Mouse (Mus musculus) c-Kit-positive CD71-positive TER-119-negative erythroid progenitor cells, embryonic 14.5 days (primary cell): ENCODE results near the gene Zfp865.
"Not testable (repeated sequence)": the region's sequence is repeated elsewhere in the genome, so short reads cannot be mapped to it uniquely, and the experiment has no call there.

Experiments
- DNase-seq: peaks from one replicate; pipeline ENCODE4 v3.0.0-alpha.2; 2013; ENCODE audit warnings: low read depth

Gene Zfp865

DNA sequence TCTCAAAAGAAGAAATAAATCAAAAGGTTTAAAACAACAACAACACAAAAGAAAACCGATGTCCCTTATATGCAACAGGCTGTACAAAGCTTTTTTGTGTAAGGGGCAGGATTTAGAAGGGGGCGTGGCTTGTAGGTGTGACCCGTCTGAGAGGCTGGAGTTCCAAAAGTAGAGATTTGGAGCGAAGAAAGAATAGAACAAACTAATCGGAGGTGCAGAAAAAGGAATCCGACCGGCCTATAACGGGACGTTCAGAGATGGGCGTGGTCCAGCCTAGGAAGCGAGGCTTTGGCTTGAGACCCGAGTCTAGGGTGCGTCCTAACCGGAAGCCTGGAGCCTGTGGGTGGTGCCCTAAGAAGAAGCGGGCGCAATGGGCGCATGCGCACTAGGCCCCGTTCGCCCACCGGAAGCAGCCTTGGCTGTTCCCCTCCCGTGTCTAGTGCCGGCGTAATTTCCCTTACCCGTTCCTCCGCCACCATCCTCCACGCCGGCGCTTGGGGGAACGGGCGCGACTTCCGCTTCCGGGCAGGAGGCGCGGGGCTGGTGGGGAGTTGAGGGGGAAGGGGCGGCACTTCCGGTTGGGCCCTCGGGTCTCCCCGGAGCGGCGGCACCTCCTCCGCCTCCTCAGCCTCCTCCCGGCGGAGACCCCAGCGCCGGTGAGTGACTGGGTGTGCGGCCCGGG, at the start of gene Zfp865, which contains the start of gene Ccdc106:
Gene Zfp865 (plus strand): TSS at position 377 of the 682 bp plus-strand sequence.
Gene Ccdc106 (plus strand): TSS at position 554 of the 682 bp plus-strand sequence.
- peak; percentile 97 for DNase-seq

DNA sequence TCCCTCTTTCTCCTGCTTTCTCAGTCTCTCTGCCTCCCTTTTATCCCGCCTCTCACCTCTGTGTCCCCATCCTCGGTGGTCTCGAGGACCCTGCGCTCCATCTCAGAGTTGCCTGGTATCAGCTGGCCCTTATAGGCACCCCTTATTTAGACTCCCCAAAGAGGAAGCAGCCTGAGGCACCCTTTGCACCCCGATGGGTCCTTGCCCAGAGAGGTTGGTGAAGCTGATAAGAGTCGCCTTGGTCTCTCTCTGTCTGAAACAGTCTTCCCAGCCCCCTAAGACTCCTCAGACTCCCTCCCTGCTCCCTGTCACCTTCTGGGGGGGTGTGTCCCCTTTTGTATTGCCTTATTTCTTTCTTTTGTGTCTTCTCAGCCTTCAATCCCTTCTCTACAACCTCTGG, 49.1 kb upstream of the Zfp865 start, which contains the start of gene Sbk3:
Gene Sbk3 (minus strand): TSS at position 101 of the 400 bp plus-strand sequence.
- no peak for DNase-seq

DNA sequence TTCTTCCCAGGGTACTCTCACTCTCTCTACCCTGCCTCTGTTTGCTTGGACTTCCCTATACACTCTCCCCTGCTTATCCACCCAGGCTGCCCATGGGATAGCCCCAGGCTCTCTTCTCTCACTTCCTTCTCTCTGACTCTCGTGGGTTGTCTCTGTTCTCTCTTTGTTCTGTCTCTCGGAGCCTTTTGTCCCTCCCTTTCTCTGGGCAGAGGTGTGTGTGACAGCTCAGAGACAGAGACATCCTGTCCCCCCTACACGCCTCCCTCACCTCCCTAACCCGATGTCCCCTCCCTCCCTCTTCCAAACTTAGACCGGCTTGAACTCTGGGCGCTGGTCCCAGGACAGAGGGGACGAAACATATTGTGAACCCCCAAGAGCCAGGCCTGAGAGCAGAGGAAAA, 48.5 kb upstream of the Zfp865 start:
- no peak for DNase-seq

DNA sequence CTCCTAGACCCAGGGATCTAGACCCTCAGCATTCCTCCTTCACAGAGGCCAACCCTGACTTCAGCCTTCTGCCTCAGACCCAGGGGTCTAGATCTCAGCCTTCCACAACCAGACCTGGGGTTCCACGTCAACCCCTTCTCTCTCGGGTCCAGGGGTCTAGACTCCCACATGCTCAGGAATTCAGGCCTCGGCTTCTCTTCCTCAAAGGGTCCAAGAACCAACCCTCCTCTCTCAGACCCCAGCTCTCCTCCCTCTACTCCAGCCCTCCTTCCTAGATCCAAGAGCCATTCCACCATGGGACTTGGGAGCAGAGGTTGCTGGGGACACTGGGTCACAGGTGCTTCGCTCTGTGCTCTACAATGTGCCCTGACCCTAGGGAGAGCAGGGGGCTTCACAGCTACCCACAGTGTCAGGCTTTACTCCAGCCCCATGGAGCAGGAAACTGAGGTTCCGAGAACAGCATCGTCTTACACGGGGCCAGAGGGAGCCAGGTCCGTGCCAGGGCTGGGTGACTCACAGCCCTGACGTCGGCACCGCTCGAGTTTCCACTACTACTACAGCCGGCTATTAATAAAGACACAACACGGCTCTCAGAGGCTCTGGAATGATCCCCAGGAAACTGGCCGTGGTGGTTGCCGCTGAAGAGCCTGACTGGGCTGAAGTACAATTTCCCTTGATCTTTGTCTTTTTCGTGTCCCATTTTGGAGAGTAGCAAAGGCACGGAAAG, 47.7 kb upstream of the Zfp865 start:
- DNase-seq, result no peak

DNA sequence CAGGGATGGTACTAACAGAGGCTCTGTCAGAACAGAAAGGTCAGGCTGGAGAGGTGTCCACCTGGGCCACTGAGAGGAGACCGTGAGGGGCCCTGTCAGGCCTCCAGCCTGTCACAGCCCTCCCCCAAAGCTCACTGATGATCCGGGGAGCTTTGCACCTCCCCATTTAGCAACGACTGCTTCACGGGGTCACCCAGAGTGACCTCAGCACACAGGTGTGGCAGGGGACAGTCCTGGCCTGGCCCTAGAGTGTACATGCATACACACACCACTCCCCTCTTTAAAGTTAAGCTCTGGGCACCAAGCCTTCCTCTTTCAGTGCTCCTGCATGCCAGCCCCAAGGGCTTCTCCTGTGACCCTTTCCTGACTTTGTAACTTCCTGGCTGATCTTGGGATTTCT, 44.7 kb upstream of the Zfp865 start:
- DNase-seq, result no peak

DNA sequence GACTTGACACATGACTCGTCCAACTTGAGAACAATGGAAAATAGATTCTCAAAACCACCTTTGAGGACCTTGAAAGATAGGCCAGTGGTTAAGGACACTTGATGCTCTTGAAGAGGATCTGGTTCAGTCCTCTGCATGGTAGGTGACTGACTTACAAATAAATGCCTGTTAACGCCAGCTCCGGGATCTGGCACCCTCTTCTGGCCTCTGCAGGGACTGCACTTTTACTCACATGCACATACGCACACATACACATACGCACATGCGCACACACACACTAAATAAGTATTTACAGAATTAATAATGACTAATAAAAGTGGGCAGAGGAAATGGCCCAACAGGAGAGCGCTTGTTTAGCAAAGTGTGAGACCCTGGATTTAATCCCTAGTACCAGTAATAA, 43.3 kb upstream of the Zfp865 start:
- no peak for DNase-seq

DNA sequence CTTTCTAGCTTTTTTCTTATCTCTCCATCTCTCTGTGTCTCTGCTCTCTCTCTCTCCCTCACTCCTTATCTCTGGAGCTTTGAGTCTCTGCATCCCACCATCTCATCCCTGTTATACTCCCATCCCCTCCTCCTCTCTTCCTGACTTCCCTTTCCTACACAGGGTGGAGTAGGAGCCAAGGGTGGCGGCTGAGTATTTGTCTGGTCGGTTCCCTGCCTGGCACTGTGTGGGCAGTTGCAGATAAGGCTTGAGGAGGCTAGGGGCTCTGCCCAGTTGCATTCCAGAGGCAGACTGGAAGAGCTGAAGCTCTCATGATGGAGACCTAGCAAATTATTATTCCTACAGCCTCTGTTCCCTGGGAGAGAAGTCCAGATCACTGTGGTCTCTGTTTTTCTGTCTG, 31.9 kb upstream of the Zfp865 start:
- no peak for DNase-seq

DNA sequence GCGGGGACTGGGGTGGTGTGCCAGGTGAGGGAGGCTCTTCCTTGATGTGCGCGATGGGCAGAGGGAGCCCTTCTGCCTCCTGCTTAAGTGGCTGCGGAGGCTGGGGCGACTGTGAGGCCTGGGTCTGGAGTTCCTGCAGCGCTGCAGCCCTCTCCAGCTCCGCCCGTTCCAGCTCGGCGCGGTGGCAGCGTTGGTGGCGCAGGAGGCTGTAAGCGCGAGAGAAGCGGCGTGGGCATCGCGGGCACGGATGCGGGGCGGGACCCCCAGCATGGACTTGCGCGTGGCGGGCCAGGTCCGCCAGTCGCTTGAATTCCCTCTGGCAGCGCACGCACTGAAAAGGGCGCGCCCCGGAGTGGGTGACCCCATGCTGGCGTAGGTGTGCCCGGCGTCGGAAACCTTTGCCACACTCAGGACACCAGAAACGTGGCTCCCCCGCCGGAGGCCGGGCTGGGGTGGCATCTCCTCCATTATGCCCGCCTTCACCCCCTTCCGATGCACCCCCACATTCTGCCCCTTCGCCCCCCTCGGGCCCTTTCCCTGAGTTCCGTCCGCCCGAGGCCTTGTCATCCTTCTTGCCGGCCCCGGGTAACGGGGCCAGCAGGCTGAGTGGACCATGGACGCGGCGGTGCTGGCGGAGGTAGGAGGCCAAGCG, 26.7 kb upstream of the Zfp865 start:
- no peak for DNase-seq

DNA sequence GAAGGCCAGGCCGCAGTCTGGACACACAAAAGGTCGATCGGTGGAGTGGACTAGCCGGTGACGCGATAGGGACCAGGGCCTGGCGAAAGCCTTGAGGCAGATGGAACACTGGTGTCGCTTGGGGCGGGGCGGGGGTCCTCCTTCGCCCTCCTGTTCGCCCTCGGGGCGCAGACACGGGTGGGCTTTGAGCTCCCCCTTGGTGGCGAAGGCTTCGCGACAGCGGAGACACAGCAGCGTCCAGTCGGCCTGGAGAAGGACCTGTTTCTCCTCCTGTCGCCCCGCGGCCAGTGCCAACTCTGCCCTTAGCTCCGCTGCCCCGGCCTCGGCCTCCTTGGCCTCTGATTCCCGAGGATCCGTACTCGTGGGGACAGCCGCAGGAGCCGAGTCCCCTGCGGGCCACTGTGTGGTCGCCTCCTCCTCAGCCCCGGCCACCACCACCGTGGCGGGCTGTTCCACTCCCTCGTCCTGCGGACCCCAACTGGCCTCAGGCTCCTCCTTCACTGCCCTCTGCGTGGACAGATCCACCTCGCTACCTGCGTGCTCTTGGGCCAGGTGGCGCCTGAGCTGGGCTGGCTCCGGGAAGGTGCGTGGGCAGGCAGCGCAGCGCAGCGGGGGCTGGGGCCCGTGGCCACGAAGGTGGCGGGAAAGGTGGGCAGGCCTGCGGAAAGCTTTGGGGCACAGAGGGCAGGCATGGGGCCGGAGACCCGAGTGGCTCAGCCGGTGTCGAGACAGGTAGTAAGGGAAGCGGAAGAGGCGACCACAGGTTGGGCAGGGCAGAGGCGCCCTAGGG, 26.0 kb upstream of the Zfp865 start:
- DNase-seq, result no peak

DNA sequence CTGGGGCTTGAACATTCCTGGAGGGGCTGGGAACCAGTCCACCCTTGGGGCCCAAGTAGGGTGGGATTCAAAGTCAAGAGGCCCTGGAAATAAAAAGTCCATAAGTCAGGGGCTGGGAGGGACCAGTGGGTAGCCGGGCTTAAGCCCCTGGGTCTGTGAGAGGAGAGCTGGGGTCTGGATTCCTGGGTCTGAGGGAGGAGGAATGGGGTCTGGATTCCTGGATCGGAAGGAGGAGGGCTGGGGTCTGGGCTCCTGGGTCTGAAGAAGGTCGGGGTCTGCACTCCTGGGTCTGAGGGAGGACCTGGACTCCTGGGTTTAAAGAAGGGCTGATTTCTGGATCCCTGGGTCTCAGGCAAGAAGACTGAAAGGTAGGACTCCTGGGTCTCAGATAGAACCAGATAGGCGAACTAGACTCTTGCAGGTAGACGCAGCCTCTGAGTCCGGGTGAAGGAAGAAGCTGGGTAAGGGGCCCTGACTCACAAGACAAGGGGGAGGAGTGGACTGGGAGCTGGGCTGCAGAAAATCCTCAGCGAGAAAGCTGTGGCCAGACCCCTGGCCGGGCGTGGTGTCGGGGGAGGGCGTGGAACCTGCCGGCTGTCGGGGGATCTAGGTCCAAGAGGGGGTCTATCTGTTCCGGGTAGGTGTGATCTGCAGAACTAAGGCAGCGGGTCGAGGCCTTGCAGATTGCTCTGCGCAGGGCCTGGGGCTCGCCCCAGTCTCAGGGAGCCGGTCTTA, 24.7 kb upstream of the Zfp865 start:
- DNase-seq, result no peak

DNA sequence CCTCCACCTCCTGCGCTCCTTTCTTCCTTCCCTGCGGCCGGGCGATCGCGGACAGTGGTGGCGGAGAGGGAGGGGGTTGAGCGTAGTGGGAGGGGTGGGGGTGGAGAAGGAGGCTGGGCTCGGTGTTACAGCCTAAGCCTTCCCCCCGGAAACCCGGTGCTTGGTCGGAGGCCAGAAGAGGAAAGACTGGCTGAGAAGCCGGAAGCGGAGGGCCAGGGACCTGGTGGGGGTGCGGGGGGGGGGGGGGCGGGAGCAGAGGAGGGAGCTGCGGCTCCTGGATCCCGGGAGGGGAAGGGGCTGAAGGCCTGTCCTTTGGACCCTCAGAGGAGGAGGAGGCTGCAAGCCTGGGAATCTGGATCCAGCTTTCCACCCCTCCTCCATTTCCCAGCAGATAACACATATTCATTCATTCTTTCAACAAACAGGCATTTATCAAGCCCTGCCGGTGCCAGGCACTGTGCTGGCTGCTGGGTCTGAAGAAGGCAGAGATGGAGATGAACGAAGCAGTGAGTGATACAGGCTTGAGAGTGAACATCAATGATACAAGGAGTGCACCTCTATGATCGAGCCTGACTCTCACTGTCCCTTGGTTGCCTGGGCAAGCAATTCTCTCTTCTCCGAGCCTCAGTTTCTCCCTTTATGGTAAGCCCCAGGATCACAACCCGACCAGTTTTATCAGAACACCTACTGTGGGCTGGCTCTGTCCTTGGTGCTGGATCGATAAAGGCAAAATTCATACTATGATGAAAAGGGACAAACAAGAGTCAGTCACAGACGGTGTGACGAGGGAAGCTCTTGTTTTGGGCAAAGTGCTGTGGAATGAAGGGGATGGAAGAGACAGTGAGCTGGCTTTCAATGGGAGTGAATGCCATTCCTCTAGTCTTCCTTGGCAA, 23.9 kb upstream of the Zfp865 start, which contains the start of gene Zfp579:
Gene Zfp579 (minus strand): TSS at position 156 of the 893 bp plus-strand sequence.
- no peak for DNase-seq

DNA sequence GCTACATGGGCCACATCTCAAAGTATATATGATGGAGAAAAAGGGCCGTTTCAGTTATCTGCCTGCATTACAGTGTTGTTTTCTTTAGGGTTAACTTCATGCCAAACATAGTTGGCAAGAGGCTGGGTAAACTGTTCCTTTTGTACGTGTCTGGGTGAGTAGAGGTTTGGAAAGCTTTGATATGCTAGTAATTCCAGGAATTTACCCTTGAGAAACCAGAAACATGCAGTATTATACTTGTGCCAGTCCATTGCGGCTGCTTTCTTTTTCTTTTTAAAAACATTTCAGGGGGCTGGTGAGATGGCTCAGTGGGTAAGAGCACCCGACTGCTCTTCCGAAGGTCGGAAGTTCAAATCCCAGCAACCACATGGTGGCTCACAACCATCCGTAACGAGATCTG, 23.2 kb upstream of the Zfp865 start:
- DNase-seq, result no peak

DNA sequence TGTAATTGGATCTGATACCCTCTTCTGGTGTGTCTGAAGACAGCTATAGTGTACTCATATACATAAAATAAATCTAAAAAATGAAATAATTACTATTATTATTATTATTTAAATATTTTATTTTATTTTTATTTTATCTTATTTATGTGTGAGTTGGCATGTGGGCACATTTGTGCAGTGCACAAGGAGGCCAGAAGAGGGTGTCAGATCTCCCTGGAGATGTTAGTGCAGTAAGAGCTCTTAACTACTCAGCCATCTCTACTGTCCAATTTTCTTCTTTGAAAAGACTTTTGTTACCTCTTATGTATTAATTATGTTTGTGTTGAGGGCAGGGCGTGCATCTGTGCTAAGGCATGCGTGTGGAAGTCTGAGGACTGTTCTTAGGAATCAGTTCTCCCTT, 20.3 kb upstream of the Zfp865 start:
- no peak for DNase-seq

DNA sequence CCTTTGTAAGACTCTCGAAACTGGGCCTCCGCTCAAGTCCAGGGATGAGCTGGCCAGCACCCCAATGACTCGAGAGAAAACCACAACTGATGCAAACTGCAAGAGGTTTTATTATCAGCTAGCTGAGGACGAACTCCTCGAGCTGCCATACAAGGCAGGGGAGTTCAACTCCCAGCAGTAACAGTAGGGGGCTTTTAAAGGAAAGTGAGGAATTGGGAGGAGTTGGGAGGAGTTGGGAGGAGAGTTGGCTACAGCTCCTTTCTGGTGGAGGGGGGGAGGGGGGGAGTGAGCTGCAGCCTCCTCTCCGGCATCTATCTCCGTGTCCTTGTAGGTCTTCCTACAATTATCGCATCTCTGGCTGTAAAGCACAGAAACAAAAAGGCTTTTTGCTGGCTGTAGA, 17.3 kb upstream of the Zfp865 start:
- DNase-seq, result not testable (repeated sequence)

DNA sequence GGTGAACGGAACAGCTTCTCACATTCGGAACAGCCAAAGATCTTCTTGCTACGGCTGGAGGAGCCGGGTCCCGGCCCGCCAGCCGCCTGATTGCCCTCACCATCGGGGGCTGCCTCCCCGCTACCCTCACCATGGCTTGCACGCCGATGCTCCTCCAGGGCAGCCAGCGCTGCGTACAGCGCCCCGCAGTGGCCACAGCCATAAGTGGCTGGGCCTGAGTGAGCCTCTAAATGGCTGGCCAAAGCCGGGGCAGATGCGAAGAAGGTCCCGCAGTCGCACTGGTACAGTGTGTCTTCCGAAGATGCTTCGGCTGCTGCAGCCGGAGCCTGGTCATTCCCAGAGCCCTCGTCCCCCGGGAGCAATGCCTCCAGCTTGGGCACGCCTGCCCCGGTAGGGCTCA, 11.9 kb upstream of the Zfp865 start:
- no peak for DNase-seq

DNA sequence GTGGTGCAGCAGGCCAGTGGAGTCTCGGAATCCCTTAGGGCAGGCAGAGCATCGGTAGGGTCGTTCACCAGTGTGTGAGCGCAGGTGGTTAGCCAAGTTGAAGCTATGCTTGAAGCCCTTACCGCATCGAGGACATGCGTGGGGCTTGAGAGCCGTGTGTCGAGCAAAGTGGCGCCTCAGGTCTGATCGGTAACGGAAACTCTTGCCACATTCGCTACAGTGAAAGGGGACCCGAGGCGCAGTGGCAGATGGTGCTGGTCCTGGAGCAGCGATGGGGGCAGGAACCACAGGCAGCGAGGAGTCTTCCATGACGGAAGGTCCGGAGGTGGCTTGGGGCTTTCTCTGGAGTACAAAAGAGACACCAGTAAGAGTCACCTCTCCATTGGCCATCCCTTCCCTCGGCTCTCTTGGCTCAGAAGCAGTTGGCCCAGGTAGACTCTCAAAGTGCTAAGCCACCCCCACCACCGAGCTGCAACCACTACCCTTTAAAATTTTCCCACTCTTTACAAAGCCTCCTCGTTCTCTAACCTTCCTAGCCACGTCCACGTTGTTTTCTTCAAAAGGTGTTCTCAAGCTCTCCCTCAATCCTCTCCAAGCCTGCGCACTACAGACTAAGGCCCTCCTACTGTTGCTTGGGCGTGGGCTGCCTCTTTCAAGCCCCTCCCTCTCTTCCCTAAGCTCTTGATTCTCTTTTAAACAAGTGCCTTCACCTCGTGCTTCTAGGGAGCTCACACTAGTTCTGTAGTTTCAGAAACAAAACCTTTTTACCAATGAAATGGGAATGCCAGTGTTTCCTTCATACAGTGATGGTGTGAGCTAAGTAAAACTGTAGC, 7.3 kb upstream of the Zfp865 start:
- no peak for DNase-seq

DNA sequence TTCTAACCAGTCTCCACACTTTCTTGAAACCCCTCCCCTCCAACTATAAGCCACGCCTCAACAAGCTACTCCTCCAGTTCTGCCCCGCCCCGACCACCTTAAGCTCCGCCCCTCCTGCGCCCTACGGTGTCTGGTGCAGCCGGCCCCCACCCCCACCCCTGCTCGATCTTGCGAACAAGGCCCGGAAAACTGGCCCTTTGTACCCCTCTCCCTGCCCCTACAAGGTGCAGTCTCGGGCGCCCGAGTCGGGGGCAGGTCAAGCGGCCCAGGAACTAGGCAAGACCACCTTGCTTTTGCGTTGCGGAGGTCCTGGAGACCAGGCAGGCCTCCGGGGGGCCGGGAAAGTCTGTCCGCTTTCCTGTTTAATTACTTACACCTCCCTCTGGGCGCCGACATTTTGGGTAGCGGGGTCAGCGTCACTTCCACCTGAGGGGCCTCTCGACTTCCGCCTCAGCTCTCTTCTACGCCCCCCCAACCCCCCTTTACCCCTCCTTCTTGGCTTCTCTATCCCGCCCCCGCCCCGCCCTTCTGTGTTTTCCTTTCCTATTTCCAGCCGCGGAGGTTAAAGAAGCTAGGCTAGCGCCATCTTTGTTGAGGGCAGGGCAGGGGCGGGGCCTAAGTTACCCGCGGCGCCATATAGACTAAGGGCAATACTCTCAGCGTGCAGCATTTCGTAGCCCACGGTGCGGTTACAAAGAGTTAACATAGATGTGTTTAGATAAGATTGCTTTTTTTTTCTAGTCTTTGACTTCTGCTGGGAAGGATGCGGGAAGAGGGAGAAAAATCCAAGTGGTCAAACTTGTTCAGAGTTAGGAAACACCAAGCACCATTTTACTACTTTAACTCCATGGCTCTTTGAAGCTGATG, 5.7 kb upstream of the Zfp865 start, which contains the start of the genes Zfp524 and Fiz1:
Gene Zfp524 (plus strand): TSS at position 165 of the 867 bp plus-strand sequence.
Gene Fiz1 (minus strand): TSS at position 447 of the 867 bp plus-strand sequence.
- DNase-seq, result peak; percentile 97
